Mouse (Mus musculus) embryonic fibroblast, embryonic 13.5 days (primary cell): ENCODE results near the gene Hk2.

Experiments used
- CTCF ChIP-seq: IDR thresholded peaks from 2 replicates; pipeline ENCODE4 v1.5.1; 2011; ENCODE audit warnings: mild to moderate bottlenecking, control low read depth, low read length, moderate library complexity, borderline replicate concordance; ENCODE audit not compliant: insufficient read depth
- POLR2A ChIP-seq: IDR thresholded peaks from 2 replicates; pipeline ENCODE4 v1.6.1; 2011; ENCODE audit warnings: low read depth, mild to moderate bottlenecking, control low read depth, low read length, moderate library complexity

DNA sequence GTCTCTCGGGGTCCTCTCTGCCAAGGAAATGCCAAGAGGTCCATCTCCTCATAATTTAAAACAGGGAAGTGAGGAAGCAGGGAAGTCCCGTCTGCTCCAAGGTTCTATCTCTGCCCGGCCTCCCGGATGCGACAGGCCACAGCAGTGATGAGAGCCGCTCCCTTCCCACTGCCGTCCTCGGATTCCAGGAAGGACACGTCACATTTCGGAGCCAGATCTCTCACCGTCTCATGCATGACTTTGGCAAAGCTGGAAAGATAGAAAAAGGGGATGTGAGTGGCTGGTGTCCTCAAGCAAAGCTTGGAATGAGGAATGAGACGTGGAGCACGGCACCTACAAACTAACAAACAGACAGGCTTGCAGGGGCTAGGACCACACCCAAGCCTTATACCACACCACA lies 47.0 kb downstream of the Hk2 start:
- TF ChIP-seq POLR2A (no peak), CTCF (no peak)
